ENCODE assay signal across 9 mouse cellular contexts in genomic region chr11:109873161-109873775, GRCm38 (mm10). TPM values are rescaled to one million over a fixed set of nuclear protein-coding genes. Genes with fewer than 3 reads are reported as not detected.
A peak's percentile ranks its signal among the peaks of the same experiment; 100 is the strongest.
DNase-seq lines count a peak whose midpoint lies in the region; ATAC-seq and TF ChIP-seq lines count a peak whose summit lies in the region.
"Had no signal": no experiment of that assay in that cellular context is flagged by ENCODE, and none has a peak within 500 bp of the region (broad histone marks: within the 10 kb centered on the region; RNA-seq: fewer than 3 reads in every experiment).

No protein-coding gene starts in this region.

- H3K4me2 ChIP-seq in lung, embryonic 14.5 days = no peak overlapping the region
- 0 out of 2 replicates have a peak overlapping the region, but pooled peaks have one; percentile 10 for H3K4me2 ChIP-seq in liver, embryonic 13.5 days

- H3K4me1 ChIP-seq in cerebellum, adult 2 months (ENCODE audit: control insufficient read depth, insufficient read depth, low read length) = no peaks in the 10 kb centered on the region
- no peaks in the 10 kb centered on the region for H3K4me1 ChIP-seq in lung, embryonic 14.5 days (ENCODE audit: insufficient read depth)
- no peaks in the 10 kb centered on the region for H3K4me1 ChIP-seq in lung, adult 2 months (ENCODE audit: control insufficient read depth, insufficient read depth, low read length)
- H3K4me1 ChIP-seq in liver, embryonic 13.5 days (replicated peaks) = peaks cover 11% of the 10 kb centered on the region

- no peak for TF ChIP-seq CTCF in cerebellum, adult 2 months (IDR thresholded peaks at IDR 0.05; ENCODE audit: borderline replicate concordance, insufficient read depth, low read depth, low read length)
- peak; percentile 58 for TF ChIP-seq CTCF in lung, embryonic 14.5 days (IDR thresholded peaks at IDR 0.05; ENCODE audit: low read depth)
- no peak for TF ChIP-seq CTCF in lung, adult 2 months (IDR thresholded peaks at IDR 0.05; ENCODE audit: insufficient read depth, low read length)

- no peak for TF ChIP-seq POLR2A in cerebellum, adult 2 months (IDR thresholded peaks at IDR 0.05; ENCODE audit: borderline replicate concordance, insufficient read depth, low read length)
- no peak for TF ChIP-seq POLR2A in lung, adult 2 months (IDR thresholded peaks at IDR 0.05; ENCODE audit: borderline replicate concordance, extremely low read depth, low read depth, low read length)

- H3K36me3 ChIP-seq in lung, embryonic 14.5 days (ENCODE audit: insufficient read depth) = no peaks in the 10 kb centered on the region
- H3K36me3 ChIP-seq in liver, embryonic 13.5 days = no peaks in the 10 kb centered on the region

- H3K4me3 ChIP-seq in cerebellum, adult 2 months (replicated peaks; ENCODE audit: insufficient read depth, low read depth, low read length) = no peak overlapping the region
- no peak overlapping the region for H3K4me3 ChIP-seq in lung, embryonic 14.5 days (ENCODE audit: low read depth, low read length)
- H3K4me3 ChIP-seq in lung, adult 2 months (replicated peaks; ENCODE audit: extremely low read depth, low read depth, low read length) = no peak overlapping the region
- no peak overlapping the region for H3K4me3 ChIP-seq in liver, embryonic 13.5 days (replicated peaks)

- no peaks in the 10 kb centered on the region for H3K9me3 ChIP-seq in lung, embryonic 14.5 days (ENCODE audit: low read depth, low read length)
- no peaks in the 10 kb centered on the region for H3K9me3 ChIP-seq in liver, embryonic 13.5 days (replicated peaks)

- H3K9ac ChIP-seq in lung, embryonic 14.5 days = no peak overlapping the region
- no peak overlapping the region for H3K9ac ChIP-seq in liver, embryonic 13.5 days

- DNase-seq in cerebellum, adult 9-10 months = peak; percentile 21
- DNase-seq in cerebellum, adult 2 months = no peak
- peak; percentile 89 for DNase-seq in lung, embryonic 14.5 days
- DNase-seq in lung, adult 2 months = no peak
- DNase-seq in c-Kit-positive CD71-negative TER-119-negative erythroid progenitor cells, embryonic 14.5 days (ENCODE audit: low read depth) = peak; percentile 19
- DNase-seq in liver, embryonic 13.5 days = no peak
- no peak for DNase-seq in gastrocnemius, postnatal 10 days
- no peak for DNase-seq in adrenal gland, postnatal 4 days (ENCODE audit: low spot score in 2 of 2)

- H3K27ac ChIP-seq in cerebellum, adult 2 months (ENCODE audit: insufficient read depth, low read length) = no peak overlapping the region
- no peak overlapping the region for H3K27ac ChIP-seq in lung, embryonic 14.5 days (ENCODE audit: low read depth)
- no peak overlapping the region for H3K27ac ChIP-seq in liver, embryonic 13.5 days
- H3K27ac ChIP-seq: macrophage had no signal

- 45% methylated on average over 9 of the region's 9 CpGs for WGBS in cerebellum, adult 2 months
- WGBS in lung, embryonic 14.5 days = 39% methylated on average over 9 of the region's 9 CpGs
- WGBS in lung, adult 2 months = 37% methylated on average over 9 of the region's 9 CpGs
- 44% methylated on average over 9 of the region's 9 CpGs for WGBS in liver, embryonic 13.5 days (ENCODE audit: insufficient replicate concordance)

- ATAC-seq in lung, embryonic 14.5 days (ENCODE audit: insufficient read depth) = no peak
- no peak for ATAC-seq in liver, embryonic 13.5 days (ENCODE audit: low read depth)

- no peaks in the 10 kb centered on the region for H3K27me3 ChIP-seq in cerebellum, adult 2 months (ENCODE audit: control insufficient read depth, insufficient read depth, low read length)
- no peaks in the 10 kb centered on the region for H3K27me3 ChIP-seq in lung, embryonic 14.5 days (ENCODE audit: insufficient read depth, low read length)
- no peaks in the 10 kb centered on the region for H3K27me3 ChIP-seq in liver, embryonic 13.5 days

RNA-seq across cellular contexts. Expression of gene 1700012B07Rik, which starts 45.4 kb away (rescaled TPM):
- not detected in 2 replicates for polyA plus RNA-seq in cerebellum, adult 2 months (2012; rRNA removed)
- not detected in 2 replicates for polyA plus RNA-seq in lung, embryonic 14.5 days (2014; fragmentation: Nextera tagmentation; extraction: Ambion mirVana)
- polyA plus RNA-seq in lung, adult 2 months (2012; rRNA removed) = 0.12 and 0.26 TPM in 2 replicates
- polyA plus RNA-seq in liver, embryonic 13.5 days (2015; fragmentation: Nextera tagmentation; extraction: Ambion mirVana) = not detected in 2 replicates
- total RNA-seq in gastrocnemius, postnatal 10 days (2021) = not detected
- total RNA-seq in adrenal gland, postnatal 4 days (2021) = not detected
- polyA plus RNA-seq: macrophage had no signal

Comparison
In these comparisons a context has a peak if more than half of its experiments do, and no peak if none do; other contexts are left out.
1. DNase-seq: peak in cerebellum, adult 9-10 months (single experiment), lung, embryonic 14.5 days (single experiment) and c-Kit-positive CD71-negative TER-119-negative erythroid progenitor cells, embryonic 14.5 days (single experiment); none in cerebellum, adult 2 months (0 of 2), lung, adult 2 months (single experiment), liver, embryonic 13.5 days (single experiment), gastrocnemius, postnatal 10 days (single experiment) and adrenal gland, postnatal 4 days (0 of 2).